Mouse (Mus musculus): ENCODE data around the gene Gm2001.
"Not testable (repeated sequence)": the region's sequence is repeated elsewhere in the genome, so short reads cannot be mapped to it uniquely, and the experiment has no call there.

The Gm2001 gene

GRCm38 (mm10) chr12:87842239-87842638, at the start of gene Gm2001:
TSS of gene Gm2001 (minus strand) at chr12:87842339.
- DNase-seq: not testable (repeated sequence)

- not testable (repeated sequence) for DNase-seq
Observed at GRCm38 (mm10) chr12:87873772-87874171, 31.6 kb upstream of the Gm2001 start, which contains the start of gene Gm2016. TSS of gene Gm2016 (plus strand) at chr12:87874072.

- not testable (repeated sequence) for DNase-seq
Observed at GRCm38 (mm10) chr12:87864048-87864447, 21.9 kb upstream of the Gm2001 start.

- DNase-seq: not testable (repeated sequence)
Observed at GRCm38 (mm10) chr12:87863638-87864037, 21.5 kb upstream of the Gm2001 start.

GRCm38 (mm10) chr12:87861740-87862692, 19.9 kb upstream of the Gm2001 start:
- DNase-seq: not testable (repeated sequence)

- not testable (repeated sequence) for DNase-seq
Observed at GRCm38 (mm10) chr12:87856067-87856466, 13.9 kb upstream of the Gm2001 start.

GRCm38 (mm10) chr12:87850657-87851056, 8.5 kb upstream of the Gm2001 start:
- DNase-seq: not testable (repeated sequence)

- DNase-seq: not testable (repeated sequence)
Observed at GRCm38 (mm10) chr12:87816277-87816676, 25.9 kb downstream of the Gm2001 start, which contains the start of gene BB287469. TSS of gene BB287469 (plus strand) at chr12:87816577.

- not testable (repeated sequence) for DNase-seq
Observed at GRCm38 (mm10) chr12:87797971-87798370, 44.2 kb downstream of the Gm2001 start.

- DNase-seq: not testable (repeated sequence)
Observed at GRCm38 (mm10) chr12:87795212-87795611, 46.9 kb downstream of the Gm2001 start, which contains the start of gene Gm21936. TSS of gene Gm21936 (plus strand) at chr12:87795512.
